Mouse (Mus musculus) G1E (cell line): ENCODE data around the gene Dlk1.

Experiments used
- CTCF ChIP-seq: IDR thresholded peaks from 2 replicates; pipeline ENCODE4 v1.5.1; 2012; ENCODE audit warnings: low read depth, low read length, inconsistent platforms, mixed read lengths
- GATA1 ChIP-seq: IDR thresholded peaks from 2 replicates; pipeline ENCODE4 v1.6.1; 2012; ENCODE audit warnings: borderline replicate concordance, low read length, inconsistent platforms, mixed read lengths
- GATA2 ChIP-seq: IDR thresholded peaks from 2 replicates; pipeline ENCODE4 v1.6.1; 2012; ENCODE audit warnings: low read depth, low read length, inconsistent platforms, borderline replicate concordance
- POLR2AphosphoS5 ChIP-seq: IDR thresholded peaks from 2 replicates; pipeline ENCODE4 v1.6.1; 2012; ENCODE audit warnings: low read depth, low read length, inconsistent platforms; ENCODE audit not compliant: insufficient replicate concordance
- TAL1 ChIP-seq: conservative IDR thresholded peaks from 2 replicates; pipeline ENCODE4 v1.6.1; 2012; ENCODE audit warnings: low read depth, low read length, inconsistent platforms, mixed read lengths

- TF ChIP-seq CTCF (no peak), GATA2 (no peak), TAL1 (no peak), GATA1 (no peak), POLR2AphosphoS5 (no peak)
These were observed 7.6 kb upstream of the Dlk1 start for GRCm38 (mm10) chr12:109444999-109445398.
